Mouse (Mus musculus): ENCODE data around the gene Gm13889.

Gene Gm13889

DNA sequence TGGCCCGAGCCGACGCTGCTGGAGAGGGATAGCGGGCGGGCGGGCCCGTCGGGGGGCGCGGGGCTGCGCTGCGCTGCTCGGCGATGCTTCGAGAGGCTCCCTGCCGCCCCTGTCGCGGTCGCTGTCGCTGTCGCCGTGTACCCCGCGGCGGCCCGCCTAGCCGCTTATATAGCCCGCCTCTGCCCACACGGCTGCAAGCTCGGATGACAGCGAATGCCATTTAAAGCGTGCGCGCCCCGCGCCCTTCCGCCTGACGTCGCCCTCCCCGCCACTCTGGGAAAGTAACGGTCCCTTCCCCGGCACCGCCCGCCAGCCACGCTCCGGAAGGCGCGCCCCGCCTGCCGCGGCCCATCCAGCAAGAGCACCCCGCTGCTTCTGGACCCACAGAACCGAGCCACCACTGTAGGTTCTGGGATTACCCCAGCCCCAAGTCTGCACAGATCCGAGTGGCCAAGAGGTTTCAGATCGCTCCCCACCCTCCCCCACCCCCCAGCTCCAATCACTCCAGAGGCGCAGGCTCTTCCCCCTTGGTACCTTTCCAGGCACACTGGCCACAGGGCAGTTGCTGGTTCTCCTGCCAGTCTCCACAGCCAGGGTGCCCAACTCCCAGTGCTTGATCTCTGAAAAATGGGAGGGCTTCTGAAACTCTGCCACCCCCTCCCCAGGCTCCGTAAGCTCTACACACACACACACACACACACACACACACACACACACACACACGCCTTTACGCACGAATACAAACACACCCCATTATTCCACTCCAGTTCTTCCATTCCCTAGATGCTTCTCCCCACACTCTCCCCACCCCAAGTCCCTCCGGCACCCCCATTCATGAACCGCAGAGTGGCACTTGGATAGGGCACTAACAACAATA, at the start of gene Gm13889:
TSS of gene Gm13889 (minus strand) at position 294 of the 877 bp plus-strand sequence.
- DNase-seq (ENCODE audit: low read depth), result no peak

GRCm38 (mm10) chr2:94002331-94002730, 45.3 kb upstream of the Gm13889 start:
- peak; percentile 91 for DNase-seq (ENCODE audit: low read depth)

GRCm38 (mm10) chr2:94001918-94002317, 44.9 kb upstream of the Gm13889 start:
- DNase-seq (ENCODE audit: low read depth), result no peak

DNA sequence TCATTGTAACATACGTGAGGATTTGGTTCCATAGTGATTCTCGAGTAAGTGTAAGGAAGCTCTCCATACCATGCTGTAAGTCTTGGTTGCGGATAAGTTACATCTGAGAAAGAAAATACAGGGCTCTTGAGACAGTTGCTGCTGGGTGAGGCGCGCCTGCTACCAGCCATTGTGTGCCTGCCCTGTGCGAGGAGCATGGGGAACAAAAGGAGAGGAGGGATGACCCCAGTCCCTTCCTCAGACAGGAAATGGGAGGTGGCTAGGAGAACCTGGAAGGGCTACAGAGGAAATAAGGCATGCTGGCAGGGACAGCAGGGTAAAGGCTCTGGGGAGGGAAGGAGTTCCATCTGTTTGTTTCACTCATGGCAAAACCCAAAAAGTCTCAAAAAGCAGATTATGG, 44.4 kb upstream of the Gm13889 start:
- DNase-seq (ENCODE audit: low read depth), result no peak

DNA sequence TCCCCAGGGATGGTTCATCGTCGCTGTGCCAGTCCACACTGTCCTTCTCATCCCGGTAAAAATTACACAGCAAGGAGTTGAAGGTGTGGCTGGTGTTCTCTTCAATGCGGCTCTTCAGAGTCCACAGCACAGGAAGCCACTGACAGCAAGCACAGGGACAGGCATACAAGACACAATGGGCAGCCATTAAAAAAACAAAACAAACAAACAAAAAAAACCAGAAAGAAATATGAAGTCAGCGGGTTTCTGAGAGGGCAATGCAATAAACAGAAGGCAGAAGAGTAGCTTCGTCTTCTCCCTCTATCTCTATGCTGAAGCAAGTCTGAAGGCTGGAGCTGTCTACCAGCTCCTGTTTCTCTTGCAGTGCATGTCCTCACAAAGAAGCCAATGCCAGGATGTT, 39.3 kb upstream of the Gm13889 start, which contains the start of gene Gm27027:
TSS of gene Gm27027 (minus strand) at position 101 of the 400 bp plus-strand sequence.
- no peak for DNase-seq (ENCODE audit: low read depth)

DNA sequence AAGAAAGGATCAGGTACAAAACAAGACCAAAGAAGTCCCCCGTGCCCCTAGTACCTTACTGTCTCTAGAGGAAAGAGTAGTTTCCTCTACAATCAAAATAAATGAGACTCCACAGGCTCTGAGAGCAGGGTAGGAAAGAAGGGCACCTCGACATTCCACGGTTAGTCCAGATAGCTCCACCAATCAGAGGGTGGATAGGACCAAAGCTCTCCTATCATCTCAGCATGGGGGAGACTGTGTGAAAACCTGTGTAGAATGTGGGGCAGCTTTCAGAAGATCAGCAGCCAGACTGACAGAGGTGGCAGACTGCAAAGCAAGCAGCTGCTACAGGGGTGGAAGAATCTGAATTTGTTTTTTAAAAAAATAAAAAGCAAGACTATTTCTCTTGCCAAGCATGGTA, 35.8 kb upstream of the Gm13889 start:
- no peak for DNase-seq (ENCODE audit: low read depth)

- DNase-seq (ENCODE audit: low read depth), result no peak
Observed at GRCm38 (mm10) chr2:93992259-93992658, 35.3 kb upstream of the Gm13889 start.

GRCm38 (mm10) chr2:93991336-93991735, 34.3 kb upstream of the Gm13889 start:
- no peak for DNase-seq (ENCODE audit: low read depth)

DNA sequence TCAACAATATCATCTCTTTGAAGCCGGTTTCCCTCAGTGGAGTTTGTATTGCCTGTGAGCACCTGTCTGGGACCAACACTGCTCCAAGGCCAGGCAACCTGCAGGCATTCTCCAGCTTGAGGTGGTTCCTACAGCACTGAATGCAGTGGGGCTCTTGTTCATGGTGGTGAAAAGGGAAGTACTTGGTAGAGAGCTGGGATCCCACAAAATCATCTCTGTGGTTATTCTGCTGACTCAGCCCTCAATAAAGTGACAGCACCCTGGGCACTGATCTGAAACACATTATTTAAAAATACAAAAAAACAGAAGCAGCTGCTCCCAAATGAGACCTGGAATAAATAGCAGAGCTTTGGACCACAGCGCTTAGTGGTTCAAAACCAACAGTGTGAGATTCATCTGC, 31.4 kb upstream of the Gm13889 start:
- DNase-seq (ENCODE audit: low read depth), result no peak

DNA sequence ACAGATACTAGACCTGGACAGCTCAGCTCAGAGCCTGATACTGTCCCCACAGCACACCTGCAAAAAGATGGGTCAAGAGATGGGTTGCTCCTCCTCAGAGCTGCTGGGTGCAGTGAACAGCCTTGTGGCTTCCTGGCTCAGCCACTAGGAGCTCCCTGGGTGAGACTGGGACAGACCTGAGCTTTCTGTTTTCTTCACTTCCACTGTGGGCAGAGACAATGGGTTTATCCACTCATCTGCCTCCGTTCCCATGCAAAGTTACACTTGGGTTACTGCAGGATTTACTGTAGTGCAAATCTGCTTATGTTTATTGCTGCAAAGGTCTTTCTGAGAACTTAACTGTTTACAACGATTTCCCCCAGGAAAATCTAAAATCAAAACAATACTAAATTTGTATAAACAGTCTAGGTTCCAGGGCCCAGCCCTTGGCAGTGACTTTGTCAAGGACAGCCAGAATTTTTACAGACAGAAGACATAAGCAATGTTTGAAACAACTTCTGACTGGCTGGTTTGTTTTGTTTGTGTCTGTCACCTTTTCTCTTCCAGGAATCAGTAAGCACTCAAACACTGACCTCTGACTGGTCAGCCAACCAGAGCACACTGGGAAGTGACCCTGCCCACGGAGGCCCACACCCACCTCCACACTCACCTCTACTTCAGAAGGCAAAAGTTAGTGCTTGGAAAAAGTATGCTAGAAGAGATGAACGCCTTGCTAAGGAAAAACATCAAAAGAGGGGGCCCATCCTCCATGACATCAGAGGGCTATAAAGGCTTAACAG, 25.6 kb upstream of the Gm13889 start:
- no peak for DNase-seq (ENCODE audit: low read depth)

DNA sequence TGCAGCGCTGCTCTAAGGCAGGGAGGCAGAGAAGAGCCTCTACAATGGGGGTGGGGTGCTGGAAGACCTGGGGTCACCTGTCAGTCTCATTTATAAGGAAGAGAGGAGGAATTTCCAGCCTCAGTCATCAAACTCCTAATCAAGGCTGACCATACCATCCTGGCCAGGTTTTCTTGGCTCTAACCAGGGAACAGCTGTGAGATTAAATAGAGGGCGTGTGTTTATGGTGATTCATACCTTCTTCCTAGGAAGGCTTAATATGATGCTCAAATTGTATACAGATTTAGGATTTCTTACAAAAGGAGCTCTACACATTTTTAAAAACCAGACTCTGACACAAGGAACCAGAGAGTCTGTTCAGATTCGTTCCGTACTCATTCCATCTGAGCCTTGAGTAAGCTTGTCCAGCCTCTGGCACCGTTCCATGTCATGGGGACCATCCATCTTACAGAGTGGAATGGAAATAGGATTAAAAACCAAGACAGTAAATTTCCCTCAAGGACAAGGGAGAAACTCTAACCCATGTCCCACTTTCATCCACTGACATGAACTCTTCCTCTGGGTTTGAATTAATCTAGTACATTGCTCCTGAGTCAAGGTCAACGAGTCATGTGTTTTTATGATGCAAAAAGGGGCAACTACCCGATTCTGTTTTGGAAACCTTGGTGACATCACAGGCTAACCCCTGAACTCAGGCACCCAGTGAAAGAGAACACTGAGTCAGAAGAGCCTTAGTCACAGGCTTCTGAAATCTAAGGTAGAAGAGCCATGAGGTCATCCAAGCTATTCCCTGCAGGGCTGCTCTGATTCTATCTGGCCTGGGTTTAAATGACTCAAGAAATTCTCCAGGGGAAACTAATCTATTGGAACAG, 22.5 kb upstream of the Gm13889 start:
- peak; percentile 69 for DNase-seq (ENCODE audit: low read depth)

DNA sequence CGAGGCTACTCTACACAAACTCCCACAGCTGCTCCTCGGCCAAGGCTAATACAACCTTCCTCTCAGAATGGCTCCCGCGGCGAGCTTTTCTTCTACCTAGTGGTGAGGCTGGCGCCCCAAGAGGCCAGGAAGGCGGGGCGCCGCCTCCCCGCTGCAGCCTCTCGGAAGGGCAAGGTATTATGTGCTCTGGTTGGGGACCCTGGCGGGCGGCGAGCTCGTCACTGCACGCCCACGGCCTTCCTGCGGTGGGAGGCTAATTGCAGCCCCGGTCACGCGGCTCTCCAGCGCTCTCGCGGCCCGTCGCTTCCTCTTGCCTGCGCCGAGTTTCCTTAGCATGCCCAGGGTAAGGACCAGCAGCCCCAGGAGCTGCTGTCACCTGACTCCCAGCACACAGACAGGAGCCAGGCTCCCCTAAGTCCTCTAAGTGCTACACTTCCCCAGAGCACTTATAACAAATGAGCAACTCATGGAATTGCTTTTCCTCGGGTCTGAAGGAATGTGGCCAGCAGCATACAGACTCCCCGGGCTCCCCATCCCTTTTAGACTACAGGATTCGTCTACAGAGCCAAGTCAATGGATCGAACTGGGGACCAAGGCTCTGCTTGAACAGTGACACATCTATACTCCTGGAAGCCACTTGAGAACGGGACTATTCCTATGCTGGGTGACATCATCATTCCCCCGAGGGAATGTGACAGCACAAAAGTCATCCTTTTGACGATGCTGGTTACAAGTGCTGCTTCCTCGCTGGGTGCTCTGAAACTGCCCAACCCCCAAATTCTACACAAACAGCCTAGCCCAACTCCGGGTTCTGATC, 19.6 kb upstream of the Gm13889 start:
- DNase-seq (ENCODE audit: low read depth), result peak; percentile 27

DNA sequence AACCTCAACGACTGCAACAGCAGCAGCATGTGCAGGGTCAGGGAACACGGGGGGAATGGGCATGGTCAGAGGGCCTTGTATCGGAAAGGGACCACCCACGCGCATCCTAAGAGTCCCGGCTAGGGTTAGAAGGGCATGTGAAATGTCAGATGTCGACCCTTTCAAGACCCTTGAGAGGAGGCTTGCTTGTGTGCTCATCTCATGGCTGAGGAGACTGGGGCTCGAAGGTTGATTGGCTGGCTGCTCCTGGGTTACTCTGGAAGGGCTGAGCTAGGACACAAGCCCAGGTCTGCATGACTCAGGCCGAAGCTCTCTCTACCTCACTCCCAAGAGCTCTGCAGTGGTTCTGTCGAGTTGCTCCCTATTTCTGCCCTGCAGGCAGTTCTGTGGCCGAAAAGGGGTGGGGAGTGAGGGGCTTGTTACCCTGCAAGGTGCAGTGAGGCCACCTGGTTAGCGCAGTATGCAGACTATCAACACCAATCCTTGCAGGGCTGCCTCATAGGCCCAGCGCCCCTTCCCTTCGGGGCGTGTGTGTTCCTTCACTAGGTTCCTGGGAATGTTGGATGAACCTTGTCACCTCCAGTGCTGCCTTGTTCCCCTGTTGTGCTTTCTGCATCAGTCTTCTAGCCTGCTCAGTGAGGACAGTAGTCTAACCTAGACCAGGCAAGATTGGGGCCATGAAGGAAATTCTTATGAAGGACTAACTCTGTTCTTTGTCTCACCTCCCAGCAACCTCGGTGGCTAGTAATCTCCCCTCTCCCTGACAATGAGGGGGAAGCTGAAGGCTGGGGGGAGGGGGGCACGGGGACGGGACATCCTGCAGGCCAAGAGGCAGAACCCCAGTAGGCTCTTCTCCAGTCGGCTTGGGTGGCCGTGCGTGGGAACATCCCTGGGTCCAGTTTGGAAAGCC, 18.8 kb upstream of the Gm13889 start:
- peak; percentile 22 for DNase-seq (ENCODE audit: low read depth)

GRCm38 (mm10) chr2:93975041-93975440, 18.0 kb upstream of the Gm13889 start:
- DNase-seq (ENCODE audit: low read depth), result no peak

DNA sequence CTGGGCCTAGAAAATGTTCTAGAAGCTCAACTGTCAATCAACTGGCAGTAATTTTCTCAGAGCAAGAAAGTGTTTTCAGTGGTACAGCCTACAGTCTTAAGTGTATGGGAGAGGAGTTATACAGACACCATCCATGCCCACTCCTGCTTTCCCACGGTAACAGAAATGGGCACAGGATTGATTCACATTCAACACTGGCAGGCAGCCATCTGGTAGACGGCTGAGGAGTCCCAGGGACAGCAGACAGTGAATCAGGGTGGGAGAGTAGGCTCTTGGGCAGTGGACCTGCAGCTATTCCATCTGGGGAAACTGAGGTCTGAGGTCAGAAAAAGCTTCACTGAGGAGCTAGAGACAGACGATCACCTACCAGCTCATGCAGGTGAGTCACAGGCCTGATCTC, 14.6 kb upstream of the Gm13889 start:
- DNase-seq (ENCODE audit: low read depth), result no peak

- DNase-seq (ENCODE audit: low read depth), result no peak
Observed at GRCm38 (mm10) chr2:93964494-93965160, 7.6 kb upstream of the Gm13889 start.

GRCm38 (mm10) chr2:93963802-93964201, 6.8 kb upstream of the Gm13889 start:
- DNase-seq (ENCODE audit: low read depth), result no peak

GRCm38 (mm10) chr2:93961716-93962115, 4.7 kb upstream of the Gm13889 start:
- no peak for DNase-seq (ENCODE audit: low read depth)

DNA sequence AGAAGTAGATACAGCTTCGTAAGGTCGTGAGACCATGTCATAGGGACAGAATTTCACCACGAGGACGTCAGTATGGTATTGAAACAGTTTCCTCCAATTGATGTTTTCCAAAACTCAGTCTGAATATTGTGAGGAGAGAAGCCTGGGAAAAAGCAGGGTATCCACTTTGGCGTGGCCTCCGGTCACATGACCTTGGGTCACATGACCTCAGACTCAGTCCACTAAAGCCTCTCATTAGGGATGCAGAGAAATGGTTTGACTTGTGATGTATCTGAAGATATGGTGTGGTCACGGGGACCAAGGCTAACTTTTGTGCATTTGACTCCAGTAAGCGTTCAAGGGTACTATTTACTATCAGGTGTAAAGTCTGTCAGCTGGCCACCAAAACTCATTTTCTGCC, 2.3 kb upstream of the Gm13889 start:
- DNase-seq (ENCODE audit: low read depth), result no peak

GRCm38 (mm10) chr2:93958216-93958615, 1.2 kb upstream of the Gm13889 start:
- no peak for DNase-seq (ENCODE audit: low read depth)
